Comparison of ENCODE assay signal across 8 mouse cellular contexts in genomic region chr17:65906895-65907401, GRCm38 (mm10). TPM values are rescaled to one million over a fixed set of nuclear protein-coding genes. Genes with fewer than 3 reads are reported as not detected.
DNase-seq lines count a peak whose midpoint lies in the region; ATAC-seq lines count a peak whose summit lies in the region.

No protein-coding gene starts in this region.

- peak overlapping the region; percentile 67 for H3K27ac ChIP-seq in heart, embryonic 15.5 days
- H3K27ac ChIP-seq in liver, embryonic 16.5 days (ENCODE audit: low read length) = no peak overlapping the region

- peak overlapping the region; percentile 37 for H3K4me2 ChIP-seq in heart, embryonic 15.5 days
- peak overlapping the region; percentile 51 for H3K4me2 ChIP-seq in liver, embryonic 16.5 days (ENCODE audit: low read depth, low read length)

- WGBS in heart, embryonic 15.5 days = 30% methylated on average over 11 of the region's 11 CpGs
- 25% methylated on average over 11 of the region's 11 CpGs for WGBS in liver, embryonic 16.5 days (ENCODE audit: insufficient replicate concordance)

- no peaks in the 10 kb centered on the region for H3K27me3 ChIP-seq in heart, embryonic 15.5 days
- H3K27me3 ChIP-seq in liver, embryonic 16.5 days (ENCODE audit: control insufficient read depth, insufficient read depth, low read depth, low read length) = no peaks in the 10 kb centered on the region

- no peaks in the 10 kb centered on the region for H3K9me3 ChIP-seq in heart, embryonic 15.5 days (replicated peaks)
- no peaks in the 10 kb centered on the region for H3K9me3 ChIP-seq in liver, embryonic 16.5 days (replicated peaks; ENCODE audit: control insufficient read depth, low read length)

- H3K9ac ChIP-seq in heart, embryonic 15.5 days = no peak overlapping the region
- H3K9ac ChIP-seq in liver, embryonic 16.5 days (ENCODE audit: low read depth, low read length) = no peak overlapping the region

- ATAC-seq in heart, embryonic 15.5 days (replicated peaks; ENCODE audit: insufficient number of reproducible peaks, insufficient read depth, low FRiP score, low read depth) = peak; percentile 75
- ATAC-seq in liver, embryonic 16.5 days (ENCODE audit: low read depth) = peak; percentile 45

- H3K4me3 ChIP-seq in heart, embryonic 15.5 days = peak overlapping the region; percentile 1; the same call in 1 of the 2 replicates
- H3K4me3 ChIP-seq in liver, embryonic 16.5 days (ENCODE audit: low read depth, low read length) = no peak overlapping the region

- H3K36me3 ChIP-seq in heart, embryonic 15.5 days = no peaks in the 10 kb centered on the region; the same call in 1 of the 2 replicates
- no peaks in the 10 kb centered on the region for H3K36me3 ChIP-seq in liver, embryonic 16.5 days (ENCODE audit: control insufficient read depth, insufficient read depth)

- H3K4me1 ChIP-seq in heart, embryonic 15.5 days (replicated peaks) = peaks cover 16% of the 10 kb centered on the region
- H3K4me1 ChIP-seq in liver, embryonic 16.5 days (ENCODE audit: control insufficient read depth, low read depth, low read length) = no peaks in the 10 kb centered on the region; the same call in 1 of the 2 replicates

- peak; percentile 13 to 44 for DNase-seq in spleen, adult 18-20 months
- no peak for DNase-seq in spleen, postnatal 14 days (ENCODE audit: low spot score in 2 of 2)
- peak; percentile 63 for DNase-seq in thymus, postnatal 14 days
- no peak for DNase-seq in urinary bladder, postnatal 4 days (ENCODE audit: low spot score in 2 of 2)
- no peak for DNase-seq in adrenal gland, postnatal 25 days
- DNase-seq in gastrocnemius, postnatal 4 days (ENCODE audit: low spot score in 2 of 2) = no peak

RNA-seq across cellular contexts. Expression of gene Ralbp1, which starts 21.4 kb away (rescaled TPM):
- 51.1 and 60.7 TPM in 2 replicates for polyA plus RNA-seq in heart, embryonic 15.5 days (2015; fragmentation: Nextera tagmentation; extraction: Ambion mirVana)
- polyA plus RNA-seq in liver, embryonic 16.5 days (2015; fragmentation: Nextera tagmentation; extraction: Ambion mirVana) = 35.4 and 37.7 TPM in 2 replicates
- total RNA-seq in adrenal gland, postnatal 25 days (2021) = 48.4 and 56.4 TPM in 2 replicates
- 10 to 100 TPM; 38.3 to 39.1 TPM for total RNA-seq in gastrocnemius, postnatal 4 days (2021)

RNA-seq across cellular contexts. Expression of gene Twsg1, which starts 44.1 kb away (rescaled TPM):
- 92.9 and 110 TPM in 2 replicates for polyA plus RNA-seq in heart, embryonic 15.5 days (2015; fragmentation: Nextera tagmentation; extraction: Ambion mirVana)
- 16.0 and 16.9 TPM in 2 replicates for polyA plus RNA-seq in liver, embryonic 16.5 days (2015; fragmentation: Nextera tagmentation; extraction: Ambion mirVana)
- total RNA-seq in adrenal gland, postnatal 25 days (2021) = 93.9 and 106 TPM in 2 replicates
- total RNA-seq in gastrocnemius, postnatal 4 days (2021) = 10 to 100 TPM; 38.6 to 45.8 TPM

Comparison
In these comparisons a context has a peak if more than half of its experiments do, and no peak if none do; other contexts are left out.
1. DNase-seq: peak in spleen, adult 18-20 months (2 of 2) and thymus, postnatal 14 days (single experiment); none in spleen, postnatal 14 days (0 of 2), urinary bladder, postnatal 4 days (0 of 2), adrenal gland, postnatal 25 days (single experiment) and gastrocnemius, postnatal 4 days (0 of 2).